ENCODE assay signal across 7 mouse cellular contexts in genomic region chr9:51292674-51293073, GRCm38 (mm10).
DNase-seq lines count a peak whose midpoint lies in the region; ATAC-seq lines count a peak whose summit lies in the region.

No protein-coding gene starts in this region.

- DNase-seq in T-cell, adult 2 months (ENCODE audit: low spot score) = peak; percentile 70
- peak; percentile 74 for DNase-seq in cerebellum, adult 8-10 months
- DNase-seq in hindlimb bud, embryonic 11.5 days (ENCODE audit: extremely low spot score, low read depth, low spot score) = peak; percentile 88
- peak; percentile 73 for DNase-seq in left cerebral cortex, adult 11 months (ENCODE audit: low spot score)
- DNase-seq in mesoderm, embryonic 11.5 days (ENCODE audit: low read depth, low spot score) = peak; percentile 88
- DNase-seq in right cerebral cortex, postnatal 4 days = peak; percentile 75

- ATAC-seq in frontal cortex, adult (ENCODE audit: low TSS enrichment) = peak; percentile 95

Comparison
In these comparisons a context has a peak if more than half of its experiments do, and no peak if none do; other contexts are left out.
1. Peak in every context shown above with its lines: DNase-seq and ATAC-seq.